Comparison of ENCODE assay signal across 37 mouse cellular contexts in genomic region chr6:3528198-3528597, GRCm38 (mm10). TPM values are rescaled to one million over a fixed set of nuclear protein-coding genes. Genes with fewer than 3 reads are reported as not detected.
"Had no signal": no experiment of that assay in that cellular context is flagged by ENCODE, and none has a peak within 500 bp of the region (broad histone marks: within the 10 kb centered on the region; RNA-seq: fewer than 3 reads in every experiment).

No protein-coding gene starts in this region.

- H3K36me3 ChIP-seq: heart, embryonic 15.5 days; intestine, embryonic 15.5 days had no signal

- DNase-seq: heart, adult 2 months; heart, postnatal 10 days; heart, postnatal 14 days; heart, postnatal 36 days; heart, postnatal 4 days; kidney, adult 11 months; kidney, adult 2 months; kidney, adult 8-10 months; kidney, adult 9 months; kidney, postnatal 10 days; kidney, postnatal 14 days; kidney, postnatal 25 days; kidney, postnatal 36 days; kidney, postnatal 4 days; layer of hippocampus, adult 9-11 months; layer of hippocampus, postnatal 36 days had no signal

- H3K9me3 ChIP-seq: heart, embryonic 10.5 days; heart, embryonic 12.5 days; heart, embryonic 13.5 days; heart, embryonic 15.5 days; hindbrain, embryonic 10.5 days; hindbrain, embryonic 12.5 days; hindbrain, embryonic 13.5 days; hindbrain, embryonic 15.5 days; intestine, embryonic 15.5 days; kidney, embryonic 15.5 days had no signal

- H3K27me3 ChIP-seq: heart, embryonic 12.5 days; heart, embryonic 13.5 days; heart, embryonic 15.5 days; hindbrain, embryonic 12.5 days; hindbrain, embryonic 13.5 days; hindbrain, embryonic 15.5 days; intestine, embryonic 15.5 days; kidney, embryonic 15.5 days had no signal

- H3K4me1 ChIP-seq: heart, embryonic 10.5 days; heart, embryonic 12.5 days; heart, embryonic 13.5 days; heart, embryonic 15.5 days; hindbrain, embryonic 13.5 days; hindbrain, embryonic 15.5 days; intestine, embryonic 15.5 days; kidney, embryonic 15.5 days had no signal

- H3K9ac ChIP-seq: heart, embryonic 12.5 days; heart, embryonic 13.5 days; heart, embryonic 15.5 days; hindbrain, embryonic 12.5 days; hindbrain, embryonic 13.5 days; hindbrain, embryonic 14.5 days; hindbrain, embryonic 15.5 days; intestine, embryonic 15.5 days; kidney, embryonic 15.5 days had no signal

- ATAC-seq: hindbrain, embryonic 16.5 days; hindbrain, postnatal 0 days; inflammation-experienced regulatory T-cells, adult 6 months; intestine, embryonic 15.5 days; intestine, embryonic 16.5 days; intestine, postnatal 0 days had no signal

- H3K27ac ChIP-seq: heart, adult 2 months; heart, embryonic 10.5 days; heart, embryonic 13.5 days; heart, embryonic 15.5 days; hindbrain, embryonic 10.5 days; hindbrain, embryonic 12.5 days; hindbrain, embryonic 13.5 days; hindbrain, embryonic 14.5 days; hindbrain, embryonic 15.5 days; hindbrain, postnatal 0 days; intestine, embryonic 15.5 days; kidney, embryonic 15.5 days; kidney, postnatal 0 days; layer of hippocampus, adult 2 months had no signal

- H3K4me2 ChIP-seq: heart, embryonic 11.5 days; heart, embryonic 12.5 days; heart, embryonic 13.5 days; heart, embryonic 15.5 days; hindbrain, embryonic 12.5 days; hindbrain, embryonic 13.5 days; hindbrain, embryonic 14.5 days; hindbrain, embryonic 15.5 days; intestine, embryonic 15.5 days; kidney, embryonic 15.5 days had no signal

- H3K4me3 ChIP-seq: heart, adult 2 months; heart, embryonic 10.5 days; heart, embryonic 12.5 days; heart, embryonic 13.5 days; heart, embryonic 15.5 days; hindbrain, embryonic 10.5 days; hindbrain, embryonic 12.5 days; hindbrain, embryonic 13.5 days; hindbrain, embryonic 15.5 days; intestine, embryonic 15.5 days; kidney, embryonic 15.5 days; layer of hippocampus, adult 2 months had no signal

RNA-seq across cellular contexts. Expression of gene Hepacam2, which starts 30.1 kb away (rescaled TPM):
- total RNA-seq: heart, postnatal 14 days; hematopoietic stem cell, adult 5-6 weeks had no signal
- polyA plus RNA-seq: heart, embryonic 12.5 days; heart, postnatal 0 days had no signal
